Mouse (Mus musculus) embryo, embryonic 9.5 days (tissue): ENCODE measurements at regions not wholly inside any gene's neighbourhood (a gene's known extent, or its start where the extent isn't known, plus 50 kb on each side); places are given as distances from the start of the nearest gene placed in this dataset.

Experiments
- DNase-seq: peaks from one replicate; pipeline ENCODE4 v3.0.0-alpha.2; 2017; ENCODE audit errors: extremely low spot score

DNA sequence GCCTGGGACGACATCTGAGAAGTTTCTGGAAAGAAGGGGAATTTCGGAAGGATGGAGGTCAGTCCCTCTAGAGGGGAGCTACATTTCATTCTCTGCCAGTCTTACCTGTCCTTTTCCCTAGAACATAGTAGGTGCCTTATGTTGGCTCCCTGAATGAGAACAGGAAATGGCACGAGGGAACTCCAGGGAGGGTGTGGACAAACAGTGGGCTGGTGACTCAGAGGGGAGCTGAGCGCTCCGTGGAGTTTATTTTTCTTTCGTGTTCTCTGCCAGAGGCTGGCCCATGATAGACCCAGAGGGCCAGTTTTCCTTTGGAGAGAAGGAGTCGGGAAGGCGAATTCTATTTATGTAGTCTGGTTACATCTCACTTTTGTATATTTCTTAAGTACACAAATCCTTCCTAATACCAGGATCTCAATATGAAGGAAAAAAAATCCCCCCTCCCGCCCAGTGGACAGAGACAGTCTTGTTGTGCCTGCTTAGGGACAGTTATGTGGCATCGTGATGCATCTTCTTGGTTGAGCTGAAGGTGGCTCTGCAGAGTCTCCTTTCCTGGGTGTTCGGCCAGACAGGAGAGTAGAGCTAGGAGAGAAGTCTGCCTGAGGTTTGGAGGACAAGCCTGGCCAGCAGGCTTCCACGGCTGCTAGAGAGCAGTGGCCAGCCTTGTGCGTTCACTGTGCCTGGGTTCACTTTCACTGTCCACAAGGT, 84.3 kb upstream of the Rbpj start:
- DNase-seq = no peak

DNA sequence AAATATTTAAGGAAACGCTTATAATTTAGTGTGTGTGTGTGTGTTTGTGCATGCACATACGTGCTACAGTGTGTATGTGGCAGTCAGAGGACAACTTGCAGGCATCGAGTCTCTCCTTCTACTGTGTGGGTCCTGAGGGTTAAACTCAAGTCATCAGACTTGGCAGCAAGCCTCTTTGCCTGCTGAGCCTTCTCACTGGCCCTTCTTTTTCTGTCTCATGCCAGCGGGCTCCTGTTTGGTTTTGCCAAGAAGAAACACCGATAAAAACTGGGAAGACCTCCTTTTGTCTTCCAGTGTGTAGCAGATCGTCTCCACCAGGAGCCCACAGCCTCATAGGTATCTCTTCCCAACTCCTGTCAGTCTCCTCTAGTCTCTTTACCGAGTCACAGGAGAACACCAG, 81.9 kb upstream of the Rbpj start:
- DNase-seq = no peak

DNA sequence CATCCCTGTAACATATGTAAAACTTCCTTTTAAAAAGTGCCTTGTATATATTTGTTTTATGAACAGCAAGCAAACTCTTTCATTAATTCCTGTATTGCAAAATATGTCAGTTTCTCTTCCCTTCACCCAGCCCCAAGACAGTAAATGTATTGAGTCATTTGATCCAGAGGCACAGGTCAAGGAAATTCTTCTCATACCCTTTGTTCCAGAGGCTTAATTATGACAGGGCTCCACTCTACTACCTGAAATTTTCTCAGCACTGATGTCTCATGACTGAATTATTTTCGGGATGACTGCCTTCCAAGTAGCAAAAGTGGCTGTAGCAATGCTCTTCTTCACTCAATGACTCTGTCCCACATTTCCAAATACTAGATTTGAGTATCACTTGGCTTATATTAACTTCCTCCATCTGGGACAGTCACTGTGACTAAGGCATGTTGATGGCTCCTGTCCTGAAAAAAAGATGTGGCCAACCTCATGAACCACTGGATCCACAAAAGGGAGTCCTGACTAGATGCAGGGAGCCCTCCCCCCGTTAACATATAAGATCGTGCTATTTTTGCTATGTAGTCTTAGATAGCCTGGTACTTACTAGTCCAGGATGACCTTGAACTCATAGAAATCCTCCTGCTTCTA, 80.3 kb upstream of the Rbpj start:
- no peak for DNase-seq

DNA sequence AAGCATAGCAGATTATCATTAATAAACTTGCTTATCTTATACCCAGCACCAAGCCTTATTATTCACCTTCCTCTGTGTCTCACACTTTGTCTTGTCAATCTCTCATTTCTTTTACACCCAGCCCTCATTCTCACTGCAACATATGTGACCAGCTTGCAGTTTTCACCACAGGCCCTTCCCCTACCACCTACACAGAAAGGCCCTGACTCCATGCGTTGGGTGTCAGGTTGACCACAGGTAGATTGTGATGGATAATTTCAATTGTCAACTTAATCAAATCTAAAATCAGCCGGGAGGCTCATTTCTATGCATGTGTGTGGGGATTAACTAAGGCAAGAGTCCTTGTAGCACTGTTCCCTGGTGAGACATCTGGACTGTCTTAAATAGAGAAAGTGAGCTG, 72.4 kb upstream of the Rbpj start:
- no peak for DNase-seq

DNA sequence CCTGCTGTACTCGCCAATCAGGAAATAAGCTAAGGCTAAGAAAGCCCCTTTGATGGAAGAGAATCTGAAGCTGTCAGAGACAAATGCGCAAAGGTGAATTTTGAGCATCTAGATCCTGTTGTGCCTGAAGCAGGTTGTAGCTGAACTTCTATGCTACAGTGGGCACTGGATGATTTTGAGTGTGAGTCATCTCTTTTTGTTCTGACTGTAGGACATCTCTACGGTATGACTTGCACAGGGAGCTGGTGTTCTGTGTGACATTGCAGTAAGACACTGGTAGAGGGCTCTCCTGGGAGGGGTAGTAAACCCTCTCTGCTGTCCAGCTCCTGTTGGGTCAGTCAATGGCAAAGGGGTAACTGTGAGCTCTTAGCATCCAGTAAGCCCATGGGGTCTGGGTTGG, 71.4 kb upstream of the Rbpj start:
- no peak for DNase-seq

DNA sequence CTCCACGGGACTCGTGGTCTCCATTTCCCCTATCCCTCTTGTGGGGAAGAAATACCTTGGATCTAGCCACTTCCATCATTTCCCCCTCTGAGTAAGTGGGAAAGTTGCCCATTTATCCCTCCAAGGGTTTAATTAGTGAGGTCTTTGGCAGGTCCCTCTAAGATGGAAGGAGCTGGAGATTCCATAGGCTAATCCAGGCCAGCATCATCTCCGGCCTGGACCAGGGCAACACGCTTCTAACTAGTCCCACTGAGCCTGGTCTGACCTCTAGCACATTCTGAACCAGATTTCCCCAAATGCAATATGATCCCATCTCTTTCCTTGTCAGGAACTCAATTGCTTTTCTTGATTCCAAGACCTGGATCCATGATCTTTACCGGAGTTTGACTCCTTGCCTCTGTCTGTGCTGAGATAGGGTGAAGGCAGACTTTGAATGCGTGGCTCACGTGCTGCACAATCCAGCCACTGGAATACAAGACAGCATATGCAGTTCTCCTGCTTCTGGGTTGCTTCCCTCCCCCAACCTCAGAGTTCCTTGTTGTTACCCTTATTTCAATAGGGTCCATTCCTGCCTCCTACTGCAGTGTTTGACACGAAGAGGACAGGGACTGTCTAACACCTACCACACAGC, 67.4 kb upstream of the Rbpj start:
- no peak for DNase-seq

DNA sequence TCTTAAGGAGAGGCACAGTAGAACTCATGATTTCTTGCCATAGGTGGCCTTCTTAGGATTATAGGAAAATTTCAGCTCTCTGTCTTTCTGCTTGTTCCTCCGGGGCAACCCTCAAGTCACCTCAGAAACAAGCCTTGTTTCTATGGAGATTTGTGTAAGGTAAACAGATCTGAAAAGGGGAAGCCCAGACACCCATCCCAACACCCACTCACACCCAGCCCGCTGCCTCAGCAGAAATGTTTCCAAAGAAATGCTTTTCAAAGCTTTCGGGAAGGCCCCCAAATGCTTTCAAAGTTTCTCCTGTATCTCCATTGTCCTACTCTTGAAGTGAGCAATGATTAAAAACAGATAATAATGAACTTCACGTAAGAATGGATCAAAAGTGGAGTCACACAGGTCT, 64.9 kb upstream of the Rbpj start:
- no peak for DNase-seq

DNA sequence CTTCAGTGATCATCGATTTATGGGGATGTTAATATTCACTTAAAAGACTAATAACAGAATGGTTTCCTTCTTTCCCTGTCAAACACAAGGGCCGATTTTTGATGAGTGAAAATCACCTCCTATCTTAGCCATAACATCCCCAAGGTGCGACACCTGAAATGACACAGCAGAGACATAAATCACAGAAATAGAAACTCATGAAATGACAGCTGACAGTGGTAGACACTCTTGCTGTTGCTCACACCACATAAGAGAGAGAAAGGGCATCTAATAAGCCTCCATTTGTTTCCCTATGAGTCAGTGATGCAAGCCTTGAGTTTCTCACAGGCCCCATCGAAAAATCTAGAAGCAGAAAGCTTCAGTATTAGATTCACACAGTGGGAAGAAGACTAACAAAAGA, 63.9 kb upstream of the Rbpj start:
- no peak for DNase-seq

DNA sequence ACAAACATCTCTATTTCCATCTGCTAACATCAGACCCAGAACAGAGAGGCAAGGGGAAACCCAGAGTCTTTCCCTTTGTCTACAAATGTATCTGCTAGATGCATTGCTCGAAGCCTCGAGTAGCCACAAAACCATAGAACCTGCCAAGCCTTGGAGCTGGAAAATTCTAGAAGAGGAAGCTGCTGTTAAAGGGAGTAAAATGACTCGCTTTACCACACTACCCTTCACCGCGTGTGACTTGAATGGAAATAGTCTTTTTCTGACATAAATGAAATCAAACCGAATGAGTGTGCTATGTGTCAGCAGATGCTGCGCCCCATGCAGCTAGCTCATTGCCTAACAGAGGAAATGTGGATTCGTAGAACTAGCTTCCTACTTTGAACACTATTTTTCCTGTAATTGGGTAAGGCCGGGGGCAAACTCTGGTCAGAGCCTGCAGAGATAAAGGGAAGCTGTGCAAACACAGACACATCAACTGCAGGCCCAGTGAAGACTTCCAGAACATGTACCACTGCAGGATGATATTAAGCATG, 63.3 kb upstream of the Rbpj start:
- no peak for DNase-seq

DNA sequence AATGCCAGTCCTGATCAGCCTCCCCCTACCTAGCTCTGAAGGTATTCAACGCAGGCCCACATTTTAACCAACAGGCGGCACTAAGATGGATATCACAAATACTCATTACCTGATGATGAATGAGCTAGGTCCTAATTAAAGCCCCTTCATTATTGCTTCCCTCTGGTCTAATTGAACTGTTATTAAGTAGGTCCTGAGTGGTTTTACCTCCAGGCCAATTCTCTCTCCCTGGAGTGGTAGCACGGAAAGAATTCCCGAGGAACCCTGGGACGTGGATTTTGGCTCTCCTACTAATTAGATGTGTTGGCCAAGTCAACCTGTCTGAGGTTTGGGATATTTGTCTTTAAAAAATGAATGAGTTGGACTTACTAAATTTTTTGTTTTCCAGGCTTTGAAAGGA, 60.0 kb upstream of the Rbpj start:
- no peak for DNase-seq

DNA sequence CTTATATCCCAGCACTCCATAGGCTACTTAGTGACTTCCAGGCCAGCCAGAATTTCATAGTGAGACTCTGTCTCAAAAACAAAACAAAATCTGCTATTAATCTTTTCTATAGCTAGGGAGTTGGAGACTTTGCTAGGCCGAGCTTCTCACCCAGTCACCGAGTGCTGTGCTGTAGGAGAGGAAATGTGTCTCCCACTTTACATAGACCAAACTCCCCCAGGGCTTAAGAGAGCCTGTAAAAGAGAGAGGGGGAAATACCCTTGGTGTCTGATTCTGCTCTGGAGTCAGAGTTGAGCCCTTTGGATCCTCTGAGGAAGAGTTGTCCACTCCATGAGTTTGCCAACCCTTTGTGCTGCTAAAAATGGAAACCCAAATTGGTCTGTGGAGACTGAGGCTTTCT, 58.3 kb upstream of the Rbpj start:
- no peak for DNase-seq

DNA sequence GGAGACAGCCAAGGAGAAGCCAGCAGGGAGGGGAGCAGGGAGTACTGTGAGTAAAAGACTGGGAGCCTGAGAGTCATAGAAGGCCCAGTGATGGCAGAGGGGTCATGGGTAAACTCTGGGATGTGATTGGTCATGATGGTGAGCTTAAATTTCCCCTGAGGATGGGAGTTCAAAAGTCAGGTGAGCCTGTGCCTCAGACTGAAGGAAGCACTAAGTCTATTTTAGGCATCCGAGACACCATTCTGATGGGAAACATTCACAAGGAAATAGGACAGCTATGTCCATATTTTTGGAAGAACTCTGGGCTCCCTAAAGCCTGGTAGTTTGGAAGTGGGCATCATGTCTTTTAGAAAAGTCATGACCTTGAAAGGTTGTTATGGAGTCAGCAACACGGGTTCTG, 57.7 kb upstream of the Rbpj start:
- no peak for DNase-seq

DNA sequence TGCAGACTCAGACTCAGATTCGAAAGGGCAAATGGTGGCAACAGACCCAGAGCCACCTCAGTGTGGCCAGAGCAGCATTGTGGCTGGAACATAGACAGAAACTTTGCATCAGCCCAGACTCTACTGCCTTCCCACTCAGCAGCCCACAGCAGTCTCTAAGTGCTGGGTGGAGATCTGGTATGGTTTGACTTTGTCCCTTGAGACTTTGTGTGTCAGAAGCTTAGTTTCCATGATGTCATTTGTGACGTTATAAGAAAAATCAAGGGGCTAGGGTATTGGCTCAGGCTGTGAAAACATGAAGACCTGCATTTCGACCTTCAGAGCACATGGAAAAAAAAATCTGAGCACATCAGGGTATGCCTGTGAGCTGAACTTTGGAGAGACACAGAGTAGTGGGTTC, 56.2 kb upstream of the Rbpj start:
- DNase-seq = no peak

DNA sequence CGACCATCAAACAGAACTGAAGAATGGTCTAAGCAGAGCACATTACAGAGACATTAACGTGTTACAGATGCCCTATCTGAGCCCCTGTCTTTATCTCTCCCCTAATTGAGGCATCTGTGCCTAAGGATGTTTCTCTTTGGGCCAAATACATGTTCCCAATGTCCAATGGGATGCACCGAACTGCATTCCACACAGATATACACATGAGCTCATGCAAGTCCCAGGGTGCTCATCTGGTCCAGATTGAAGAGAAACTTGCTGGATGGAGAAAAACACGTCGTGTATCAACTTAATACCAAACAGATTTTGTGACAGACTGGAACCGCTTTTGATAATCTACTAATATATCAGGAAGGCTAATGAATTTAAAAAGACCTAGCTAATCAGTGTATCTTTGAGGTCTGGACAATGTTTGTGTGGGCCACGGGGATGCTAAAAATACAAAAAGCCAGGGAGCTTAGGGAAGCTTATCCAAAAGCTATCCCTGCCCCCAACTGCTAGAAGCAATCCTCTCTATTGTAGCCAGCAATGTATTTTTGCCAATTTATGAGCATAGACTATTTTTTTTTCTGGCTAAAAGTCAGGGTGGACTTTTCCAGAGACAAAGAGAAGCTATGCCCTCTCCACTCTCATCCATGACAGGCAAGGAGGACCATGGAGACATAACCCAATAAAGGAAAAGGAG, 53.4 kb upstream of the Rbpj start:
- no peak for DNase-seq

DNA sequence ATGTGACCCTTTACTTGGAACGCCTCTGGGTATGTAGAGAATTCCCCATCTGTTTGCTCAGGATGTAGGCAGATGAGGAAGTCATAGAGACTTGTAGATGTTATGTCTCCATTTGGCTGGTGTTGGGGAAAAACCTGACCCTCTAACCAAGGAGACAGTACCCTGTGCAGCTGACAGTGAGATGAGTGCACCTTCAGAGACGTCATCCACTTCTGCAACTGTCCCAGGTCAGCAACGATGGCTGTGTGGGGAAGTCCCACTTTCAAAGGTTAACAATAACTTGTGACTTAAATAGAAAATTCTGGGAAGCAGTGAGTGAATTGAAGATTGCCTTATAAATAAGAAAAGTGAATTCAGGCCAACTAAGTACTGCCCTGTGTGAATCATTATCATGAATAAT, 52.3 kb upstream of the Rbpj start:
- no peak for DNase-seq

DNA sequence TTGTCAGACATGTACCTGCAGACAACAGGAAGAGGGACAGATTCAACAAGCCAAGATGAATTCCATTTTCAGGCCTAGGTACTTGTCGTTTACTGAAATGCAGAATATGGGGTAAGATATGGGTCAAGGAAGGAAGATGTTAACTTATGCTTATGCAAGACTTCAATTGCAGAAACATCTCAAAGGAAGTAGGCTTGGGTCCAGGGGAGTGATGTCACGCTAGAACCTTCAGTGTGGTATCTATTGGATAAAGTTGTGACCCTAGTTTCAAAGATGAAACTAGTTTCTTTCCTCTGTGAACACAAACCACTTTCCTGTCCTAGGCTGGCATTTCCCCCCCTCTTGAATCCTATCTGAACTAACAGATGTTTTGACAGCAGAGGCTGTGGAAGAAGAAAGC, 50.5 kb upstream of the Rbpj start:
- no peak for DNase-seq
